Mouse (Mus musculus): Measurements from ENCODE around the gene Rhox3a. TPM values are rescaled to one million over a fixed set of nuclear protein-coding genes. Genes with fewer than 3 reads are reported as not detected.
"Not testable (repeated sequence)": the region's sequence is repeated elsewhere in the genome, so short reads cannot be mapped to it uniquely, and the experiment has no call there.

The Rhox3a gene
- not detected for total RNA-seq (2021)
- long read RNA-seq, experiment 1, result 0 reads
- long read RNA-seq, experiment 2, result 0 reads

DNA sequence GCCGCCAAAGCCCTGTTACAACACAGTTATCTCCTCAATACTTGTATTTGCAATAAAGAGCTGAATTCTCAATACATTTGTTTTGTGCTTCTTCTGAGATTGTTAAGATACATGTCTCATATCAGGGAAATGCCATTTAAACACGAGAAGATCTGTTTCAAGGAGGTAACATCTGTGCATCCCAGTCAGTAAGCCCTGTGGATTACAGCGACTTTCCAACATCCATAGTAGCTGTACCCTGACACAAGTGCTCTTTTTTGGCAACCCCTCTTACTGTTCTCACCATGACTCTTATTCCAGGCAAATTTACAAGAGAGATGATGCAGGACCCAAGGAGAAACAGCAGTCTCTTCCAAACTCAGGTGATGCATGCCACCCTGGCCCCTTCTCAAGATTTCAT is at the start of gene Rhox3a:
Rhox3a (plus strand) TSS at position 301 of the 400 bp plus-strand sequence.
- intact Hi-C loops (cut with DNase I); H3K27ac ChIP-seq; H3K4me3 ChIP-seq; DNase-seq: not testable (repeated sequence)

DNA sequence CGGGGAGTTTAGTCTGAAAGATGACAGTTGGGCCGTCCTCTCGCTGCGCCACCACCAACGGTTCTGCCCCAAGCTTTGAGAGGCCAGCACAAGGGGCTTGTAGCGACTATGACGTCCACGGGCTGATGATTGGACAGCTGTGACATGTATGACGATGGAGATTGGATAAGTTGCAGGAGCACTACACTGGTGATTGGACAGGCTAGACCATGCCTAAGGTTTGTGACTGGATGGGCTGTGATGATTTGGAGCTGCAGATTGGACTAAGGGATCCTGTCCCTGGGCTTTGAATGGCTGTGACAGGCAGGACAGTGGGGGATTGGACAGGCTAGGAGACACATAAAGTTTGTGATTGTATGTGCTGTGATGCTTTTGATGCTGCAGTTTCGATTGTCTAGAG is 38.8 kb upstream of the Rhox3a start, which contains the start of gene Gm9:
Gm9 (minus strand) TSS at position 101 of the 400 bp plus-strand sequence.
- TF ChIP-seq CTCF (IDR thresholded peaks at IDR 0.05), result no peak
- intact Hi-C loops (cut with DNase I), result no loop called here
- Histone ChIP-seq H3K27ac (no peak within 1 kb of the TSS), H3K4me3 (no peak within 1 kb of the TSS)
- DNase-seq, result no peak

DNA sequence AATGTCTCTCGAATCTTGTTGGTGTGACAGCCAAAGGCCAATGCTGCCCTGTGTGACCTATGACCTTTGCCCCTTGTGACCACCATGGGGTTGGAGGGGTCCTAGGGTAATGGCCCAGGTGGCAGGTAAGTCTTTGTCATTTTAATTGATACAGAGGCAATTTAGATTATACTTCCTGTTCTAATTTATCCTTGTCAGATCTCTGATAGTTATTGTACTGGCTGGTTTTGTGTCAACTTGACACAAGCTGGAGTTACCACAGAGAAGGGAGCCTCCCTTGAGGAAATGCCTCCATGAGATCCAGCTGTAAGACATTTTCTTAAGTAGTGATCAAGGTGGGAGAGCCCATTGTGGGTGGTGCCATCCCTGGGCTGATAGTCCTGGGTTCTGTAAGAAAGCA is 27.6 kb upstream of the Rhox3a start, which contains the start of gene Rhox1:
Rhox1 (minus strand) TSS at position 101 of the 400 bp plus-strand sequence.
- H3K4me3 ChIP-seq; intact Hi-C loops (cut with DNase I); H3K27ac ChIP-seq; DNase-seq: not testable (repeated sequence)

DNA sequence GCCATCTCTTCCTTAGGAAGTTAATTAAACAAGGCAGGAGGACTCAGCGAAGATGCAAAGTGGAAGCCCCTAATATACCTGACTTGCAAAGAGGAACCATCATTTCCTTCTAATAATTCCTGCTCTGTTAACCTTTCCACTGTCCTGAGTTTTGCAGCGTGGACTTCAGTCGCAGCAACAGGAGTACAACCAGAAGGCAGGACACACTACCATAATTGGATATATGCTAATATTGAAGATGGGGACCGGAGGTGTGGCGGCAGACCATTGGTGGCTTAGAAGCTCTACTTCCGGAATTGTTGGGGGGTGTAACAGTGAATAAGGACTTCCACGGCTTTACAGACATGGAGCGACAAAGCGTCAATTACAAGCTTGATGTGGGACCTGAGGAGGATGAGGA is 5.0 kb upstream of the Rhox3a start, which contains the start of gene Rhox2a:
Rhox2a (plus strand) TSS at position 301 of the 400 bp plus-strand sequence.
- DNase-seq; intact Hi-C loops (cut with DNase I); H3K27ac ChIP-seq; H3K4me3 ChIP-seq: not testable (repeated sequence)

DNA sequence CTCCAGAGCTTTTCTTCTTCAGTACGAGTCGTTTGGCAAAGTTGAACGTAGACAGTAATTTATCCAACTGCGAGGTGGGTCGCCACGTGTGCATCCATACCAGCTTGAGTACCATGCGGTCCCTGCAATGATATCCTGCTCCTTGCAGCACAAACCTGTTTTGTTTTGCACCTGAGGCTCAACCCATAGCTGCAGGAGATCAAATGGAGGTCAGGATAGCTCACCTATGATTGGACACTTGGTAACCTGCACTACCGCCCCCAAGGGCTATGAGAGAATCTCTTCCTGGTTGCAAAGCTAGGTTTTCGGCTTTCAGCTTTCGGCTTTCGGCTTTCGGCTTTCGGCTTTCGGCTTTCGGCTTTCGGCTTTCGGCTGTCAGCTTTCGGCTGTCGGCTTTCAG is 15.3 kb downstream of the Rhox3a start, which contains the start of gene Rhox4a:
Rhox4a (plus strand) TSS at position 301 of the 400 bp plus-strand sequence.
- intact Hi-C loops (cut with DNase I); DNase-seq; H3K4me3 ChIP-seq; H3K27ac ChIP-seq: not testable (repeated sequence)

Other genes starting within 250 kb of the Rhox3a start
- not detected for gene Sowahd, start 201.1 kb upstream of the Rhox3a start, total RNA-seq (2021)
- 100 to 1,000 TPM; 265 to 297 TPM for gene Rpl39, start 164.5 kb upstream of the Rhox3a start, total RNA-seq (2021)
- 10 to 100 TPM in 1 of 2 experiments, 1 to 10 TPM in 1; 9.4 to 10.1 TPM for gene Upf3b, start 139.6 kb upstream of the Rhox3a start, total RNA-seq (2021)
- 10 to 100 TPM in 1 of 2 experiments, 1 to 10 TPM in 1; 6.1 to 10.1 TPM for gene Nkap, start 123.1 kb upstream of the Rhox3a start, total RNA-seq (2021)
- not detected for gene Akap14, start 81.1 kb upstream of the Rhox3a start, total RNA-seq (2021)
- gene Ndufa1, start 58.8 kb upstream of the Rhox3a start, total RNA-seq (2021), result 100 to 1,000 TPM; 357 to 460 TPM
- 1 to 10 TPM; 1.7 to 2.6 TPM for gene Rnf113a1, start 58.7 kb upstream of the Rhox3a start, total RNA-seq (2021)
- not detected for gene Gm9, start 38.9 kb upstream of the Rhox3a start, total RNA-seq (2021)
- not detected for gene Rhox1, start 27.7 kb upstream of the Rhox3a start, total RNA-seq (2021)
- not detected for gene Rhox2a, start 4.9 kb upstream of the Rhox3a start, total RNA-seq (2021)
- gene Rhox4a, start 15.4 kb downstream of the Rhox3a start, total RNA-seq (2021), result not detected
- gene Rhox3a2, start 130.1 kb downstream of the Rhox3a start, total RNA-seq (2021), result not detected
- not detected for gene Rhox4a2, start 140.9 kb downstream of the Rhox3a start, total RNA-seq (2021)
- not detected for gene Rhox2b, start 162.1 kb downstream of the Rhox3a start, total RNA-seq (2021)
- gene Rhox4b, start 182.6 kb downstream of the Rhox3a start, total RNA-seq (2021), result not detected
- not detected for gene Rhox2c, start 203.8 kb downstream of the Rhox3a start, total RNA-seq (2021)
- not detected for gene Rhox3c, start 208.7 kb downstream of the Rhox3a start, total RNA-seq (2021)
- gene Rhox4c, start 230.4 kb downstream of the Rhox3a start, total RNA-seq (2021), result not detected
- not detected for gene Rhox2d, start 243.5 kb downstream of the Rhox3a start, total RNA-seq (2021)